Mouse (Mus musculus): ENCODE data around the gene Foxf2. TPM values are rescaled to one million over a fixed set of nuclear protein-coding genes. Genes with fewer than 3 reads are reported as not detected.

Foxf2 gene
- total RNA-seq, 2 experiments from 2014 or later = 0.11 TPM

Small RNAs within 50 kb of the gene (microRNA-seq; reads per million reads assigned to microRNA genes)
- gene Gm27516 = not detected

Other genes with a start within 250 kb of the Foxf2 start
- gene Foxq1, start 69.7 kb upstream of the Foxf2 start, total RNA-seq (2021) = 1 to 10 TPM in 1 of 2 experiments, under 1 TPM in 1; 0.76 to 1.6 TPM
- under 1 TPM; 0.11 to 0.28 TPM for gene A530084C06Rik, start 66.5 kb upstream of the Foxf2 start, total RNA-seq (2021)
- 10 to 100 TPM in 1 of 2 experiments, 1 to 10 TPM in 1; 9.7 to 13.4 TPM for gene Foxc1, start 180.8 kb downstream of the Foxf2 start, total RNA-seq (2021)